Mouse (Mus musculus) c-Kit-positive CD71-positive TER-119-negative erythroid progenitor cells, embryonic 14.5 days (primary cell): ENCODE results near the gene Lama5.
A peak's percentile ranks its signal among the peaks of the same experiment; 100 is the strongest.

Experiments used
- DNase-seq: peaks from one replicate; pipeline ENCODE4 v3.0.0-alpha.2; 2013; ENCODE audit warnings: low read depth

Gene Lama5

DNA sequence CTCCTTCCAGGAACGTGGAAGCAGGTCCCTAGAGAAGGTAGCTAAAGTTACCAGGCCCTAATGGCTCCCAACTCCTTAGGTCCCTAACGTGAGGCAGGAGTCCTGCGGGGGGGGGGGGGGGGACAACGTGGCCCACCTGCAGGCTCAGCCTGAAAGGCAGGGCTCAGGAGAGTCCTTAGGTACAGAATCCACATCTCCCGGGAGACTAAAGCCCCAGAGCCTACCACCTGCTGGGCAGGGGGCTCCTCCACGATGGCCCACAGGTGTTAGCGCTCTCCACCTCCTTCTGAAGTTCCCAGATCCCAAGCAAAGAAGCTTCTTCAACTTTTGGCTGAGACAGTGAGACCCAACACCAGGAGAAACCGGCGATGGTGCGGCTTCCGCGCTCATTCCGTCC, 1.0 kb downstream of the Lama5 start:
- DNase-seq, result no peak

DNA sequence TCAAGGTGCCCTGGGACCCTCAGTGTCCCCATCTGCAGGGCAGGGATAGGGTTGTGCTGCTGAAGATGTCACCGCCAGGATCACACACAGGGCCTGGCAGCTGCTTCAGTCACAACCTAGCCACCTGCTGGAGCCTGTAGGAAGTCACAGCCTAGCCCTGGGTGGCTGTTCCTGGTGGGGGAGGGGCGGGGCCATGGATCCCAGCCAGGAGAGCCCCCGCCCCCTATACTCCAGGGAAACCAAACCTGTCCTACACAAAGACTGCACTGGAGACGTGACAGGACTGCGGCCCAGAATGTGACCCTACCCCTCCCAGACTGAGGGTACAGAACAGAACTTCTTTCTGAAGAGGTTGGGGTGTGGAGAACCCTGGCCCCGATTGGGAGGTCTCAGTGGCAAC, 3.4 kb downstream of the Lama5 start:
- no peak for DNase-seq

DNA sequence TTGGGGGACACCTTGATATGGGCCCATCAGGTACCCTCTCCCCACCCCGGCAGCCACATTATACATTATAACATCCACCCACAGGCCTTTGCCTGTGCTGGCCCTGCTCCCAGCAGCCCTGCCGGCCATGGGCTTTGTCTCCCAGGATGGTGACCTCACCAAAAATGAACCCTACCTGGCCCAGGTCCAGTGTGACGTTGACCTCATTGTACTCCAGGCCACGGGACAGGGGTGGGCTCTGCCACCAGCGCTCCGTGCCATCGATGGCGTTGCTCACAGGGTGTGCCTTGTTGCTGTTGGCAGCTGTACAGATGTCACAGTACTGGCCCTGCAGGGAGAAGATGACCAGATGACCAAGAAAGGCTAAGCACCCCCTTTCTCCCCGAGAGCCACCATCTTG, 4.6 kb downstream of the Lama5 start:
- no peak for DNase-seq

DNA sequence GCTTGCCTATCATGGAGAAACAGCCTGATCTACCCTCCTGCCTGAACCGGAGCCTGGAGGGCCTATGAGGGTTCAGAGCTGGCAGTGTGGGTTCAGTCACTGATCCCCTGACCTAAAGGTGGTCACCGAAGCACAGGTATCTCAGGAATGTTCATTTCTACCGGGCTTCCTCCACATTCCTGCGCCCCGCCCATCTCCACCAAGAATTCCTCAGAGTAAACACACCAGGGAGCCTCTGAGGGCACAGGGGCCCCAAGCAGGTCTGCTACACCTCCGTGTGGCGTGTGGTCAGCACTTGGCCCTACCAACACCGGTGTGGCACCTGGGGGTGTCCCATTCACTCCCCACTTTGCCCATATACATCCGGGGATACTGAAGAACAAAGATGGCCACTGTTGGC, 5.5 kb downstream of the Lama5 start:
- no peak for DNase-seq

DNA sequence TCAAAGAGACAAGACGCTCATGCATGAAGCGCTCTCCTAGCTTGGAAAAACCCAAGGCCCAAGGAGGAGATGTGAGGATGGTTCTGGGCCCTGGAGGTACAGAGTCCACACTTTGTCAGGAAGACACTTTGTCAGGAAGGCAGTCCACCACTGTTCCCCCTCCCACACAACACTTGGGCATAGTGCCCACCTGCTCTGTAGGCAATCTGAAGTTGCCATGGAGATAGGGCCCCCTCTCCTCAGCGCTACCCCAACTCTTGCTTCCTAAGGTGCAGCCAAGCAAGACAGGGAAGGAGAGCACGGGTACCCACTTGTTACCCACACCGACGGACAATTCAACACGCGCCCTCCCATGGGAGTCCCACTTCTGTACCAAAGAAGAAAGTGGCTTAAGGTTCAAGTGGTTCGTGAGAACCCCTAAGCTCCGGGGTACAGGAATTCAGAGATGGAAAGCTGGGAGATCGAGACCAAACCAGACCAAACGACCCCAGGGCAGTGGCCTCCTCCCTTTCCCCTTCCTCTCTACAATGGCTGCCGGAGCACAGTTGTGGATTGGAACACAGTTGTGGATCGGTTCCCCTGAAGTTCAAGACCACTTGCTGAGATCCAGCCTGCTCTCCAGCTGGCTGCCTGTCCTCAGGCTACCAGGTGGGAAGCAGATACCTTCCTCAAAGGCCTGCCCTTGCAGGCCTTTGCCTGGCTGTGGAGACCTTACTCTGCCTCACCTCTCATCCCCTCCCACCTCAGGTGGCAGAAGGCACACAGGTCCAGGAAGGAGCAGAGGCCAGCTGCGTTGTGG, 6.3 kb downstream of the Lama5 start:
- DNase-seq, result no peak

- DNase-seq, result no peak
Observed at GRCm38 (mm10) chr2:180218677-180219076, 7.0 kb downstream of the Lama5 start.

DNA sequence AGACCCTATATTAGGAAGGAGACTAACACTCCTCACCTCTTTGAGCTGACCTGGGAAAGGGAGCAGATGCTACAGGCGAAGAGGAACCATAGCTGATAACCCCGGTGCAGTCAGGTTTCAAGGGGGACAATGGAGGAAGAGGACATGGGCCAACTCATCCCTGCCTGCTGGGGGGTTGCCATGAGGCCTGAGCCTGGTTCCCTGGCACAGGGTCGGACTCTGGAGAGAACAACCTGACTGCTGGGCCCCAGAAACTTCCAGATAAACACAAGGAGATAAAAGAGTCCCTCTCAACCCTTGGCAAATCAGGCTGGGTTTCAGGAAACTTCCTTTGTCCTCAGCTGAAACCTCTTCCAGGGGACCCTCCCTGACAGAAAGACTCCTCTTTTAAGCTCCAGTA, 7.4 kb downstream of the Lama5 start:
- DNase-seq, result no peak

GRCm38 (mm10) chr2:180217587-180217986, 8.1 kb downstream of the Lama5 start:
- DNase-seq, result no peak

GRCm38 (mm10) chr2:180216921-180217320, 8.7 kb downstream of the Lama5 start:
- DNase-seq, result no peak

- no peak for DNase-seq
Observed at GRCm38 (mm10) chr2:180215951-180216350, 9.7 kb downstream of the Lama5 start.

- DNase-seq, result no peak
Observed at GRCm38 (mm10) chr2:180215011-180215461, 10.6 kb downstream of the Lama5 start.

GRCm38 (mm10) chr2:180214352-180214978, 11.2 kb downstream of the Lama5 start:
- no peak for DNase-seq

DNA sequence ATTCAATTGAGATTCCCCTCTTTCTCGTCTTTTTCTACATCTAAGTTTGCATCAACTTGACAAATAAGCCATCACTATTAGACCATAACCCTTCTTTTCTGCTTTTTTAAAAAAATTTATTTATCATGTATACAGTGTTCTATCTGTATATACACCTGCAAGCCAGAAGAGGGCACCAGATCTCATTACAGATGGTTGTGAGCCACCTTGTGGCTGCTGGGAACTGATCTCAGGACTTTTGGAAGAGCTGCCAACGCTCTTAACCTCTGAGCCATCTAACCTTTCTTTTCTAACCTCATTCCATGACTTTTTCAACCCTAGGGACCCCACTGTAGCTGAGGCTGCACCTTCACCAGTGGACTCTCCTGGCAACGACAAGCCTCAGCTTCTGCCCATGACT, 13.4 kb downstream of the Lama5 start:
- no peak for DNase-seq

DNA sequence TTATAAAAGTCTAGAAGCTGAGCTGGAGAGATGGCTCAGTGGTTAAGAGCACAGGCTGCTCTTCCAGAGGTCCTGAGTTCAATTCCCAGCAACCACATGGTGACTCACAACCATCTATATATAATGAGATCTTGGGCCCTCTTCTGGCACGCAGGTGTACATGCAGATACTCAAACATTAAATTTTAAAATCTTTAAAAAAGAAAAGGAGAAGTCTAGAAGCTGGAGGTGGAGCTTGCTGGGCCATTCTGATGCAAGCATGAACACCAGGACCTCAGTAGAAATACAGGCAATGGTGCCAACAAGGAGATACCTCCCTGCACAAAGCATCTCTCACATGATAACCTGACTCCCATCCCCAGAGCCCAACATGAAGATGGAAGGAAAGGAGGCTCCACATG, 16.7 kb downstream of the Lama5 start:
- DNase-seq, result no peak

GRCm38 (mm10) chr2:180207840-180208239, 17.8 kb downstream of the Lama5 start:
- peak; percentile 22 for DNase-seq

DNA sequence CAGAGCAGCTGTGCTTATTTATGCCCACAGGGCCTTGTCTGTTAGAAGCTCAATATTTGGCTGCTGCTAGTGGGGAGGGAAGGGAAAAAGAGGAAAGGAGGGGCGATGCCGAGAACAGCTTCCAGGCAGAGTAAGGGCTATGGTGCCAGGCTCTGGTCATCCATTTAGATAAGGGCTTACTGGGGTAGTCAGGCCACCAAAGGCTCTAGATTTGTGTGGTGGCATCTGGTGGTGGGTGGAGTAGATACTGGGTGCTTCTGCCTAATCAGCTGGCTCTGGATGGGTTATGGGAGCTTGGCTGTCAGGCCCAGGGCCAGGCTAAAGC, 19.7 kb downstream of the Lama5 start:
- DNase-seq, result no peak

- DNase-seq, result no peak
Observed at GRCm38 (mm10) chr2:180205083-180205955, 20.3 kb downstream of the Lama5 start.

DNA sequence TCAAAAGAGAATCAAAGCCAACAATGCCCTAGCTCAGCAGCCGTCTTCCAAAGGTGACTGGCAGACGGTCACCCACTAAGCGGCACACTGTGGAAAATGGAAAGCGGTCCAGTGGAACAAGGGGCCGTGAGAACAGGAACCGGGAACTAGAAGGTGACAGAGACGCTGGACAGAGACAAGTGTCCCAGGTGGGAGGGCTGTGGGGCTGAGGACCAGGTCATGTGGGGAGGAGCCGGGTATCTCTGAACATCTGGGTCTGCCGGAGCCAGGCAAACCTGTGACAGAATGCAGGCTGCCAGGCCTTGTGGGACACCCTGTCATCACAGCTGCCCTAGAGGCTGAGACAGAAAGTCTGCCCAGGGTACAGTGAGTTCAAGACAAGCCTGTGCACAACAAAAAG, 21.2 kb downstream of the Lama5 start:
- no peak for DNase-seq

DNA sequence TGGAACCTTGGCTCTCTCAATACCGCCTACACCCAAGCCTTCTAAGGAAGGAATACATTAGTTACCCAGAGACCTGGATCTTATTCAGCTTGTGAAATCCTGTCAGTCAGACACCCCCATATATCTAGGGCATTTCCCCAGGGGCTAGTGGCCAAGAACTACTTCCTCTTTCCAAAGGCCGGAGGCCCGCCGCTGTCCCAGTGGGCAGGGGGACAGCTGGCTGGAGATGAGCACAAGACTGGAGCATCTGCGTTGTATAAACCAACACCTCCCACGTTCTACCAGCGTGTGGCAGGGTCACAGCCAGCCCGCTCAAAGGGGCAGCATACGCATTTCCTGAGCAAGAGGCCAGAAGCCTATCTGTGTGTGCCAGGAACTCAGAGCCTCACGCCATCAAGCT, 22.9 kb downstream of the Lama5 start:
- no peak for DNase-seq

GRCm38 (mm10) chr2:180202263-180202662, 23.4 kb downstream of the Lama5 start:
- DNase-seq, result no peak

DNA sequence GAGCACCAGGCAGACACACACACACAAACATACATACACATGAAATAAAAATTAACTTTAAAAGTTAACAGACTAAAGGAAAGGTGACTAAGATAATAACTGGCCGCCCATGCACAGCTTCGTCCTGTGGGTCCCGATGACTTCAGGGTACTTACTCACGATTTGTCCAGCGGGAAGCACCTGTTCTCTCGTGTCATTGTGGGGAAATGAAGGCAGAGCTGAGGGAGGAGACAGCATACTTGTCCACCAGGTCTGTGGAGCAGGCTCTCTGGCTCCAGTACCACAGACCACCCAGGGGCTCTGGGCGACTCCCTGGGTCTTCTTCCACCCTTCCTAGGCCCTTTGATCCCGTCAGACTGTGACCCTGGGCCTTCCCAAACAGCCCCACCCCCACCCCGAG, 24.4 kb downstream of the Lama5 start:
- DNase-seq, result no peak

DNA sequence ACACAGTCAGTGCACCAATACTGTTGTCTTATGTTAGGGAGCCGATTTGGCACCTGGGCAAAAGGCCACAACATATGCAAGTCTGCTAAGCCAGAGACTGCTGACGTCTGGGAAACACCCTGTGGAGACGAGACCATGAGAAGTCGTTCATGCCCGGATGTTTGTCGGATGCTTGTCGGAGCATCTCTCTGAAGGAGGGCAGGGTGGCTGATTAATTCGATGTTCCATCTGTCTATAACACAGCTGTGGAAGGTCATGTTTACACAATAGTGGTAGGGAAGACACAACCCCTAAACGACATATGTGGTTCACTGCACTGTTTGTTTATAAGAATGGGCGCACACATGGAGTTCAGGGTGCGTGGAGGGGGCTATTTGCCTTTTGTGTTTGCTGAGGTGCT, 25.0 kb downstream of the Lama5 start:
- DNase-seq, result no peak

DNA sequence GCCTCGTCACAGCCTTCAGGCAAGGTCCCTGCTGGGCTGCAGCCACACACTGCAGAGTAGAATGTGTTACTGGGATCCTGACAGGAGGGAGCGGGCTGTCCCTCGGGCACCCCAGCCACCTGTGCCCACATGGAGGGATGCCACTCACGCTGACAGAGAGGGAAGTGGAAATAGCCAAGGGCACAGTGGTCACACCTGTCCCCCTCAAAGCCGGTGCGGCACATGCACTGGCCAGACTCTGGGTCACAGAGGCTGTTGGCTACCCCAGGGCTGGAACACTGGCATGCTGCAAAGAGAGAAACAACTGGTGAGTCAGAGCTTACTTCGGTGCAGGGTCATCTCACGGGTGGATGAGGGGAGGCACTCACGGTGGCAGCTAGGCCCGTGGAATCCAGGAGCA, 26.9 kb downstream of the Lama5 start:
- no peak for DNase-seq
